Mouse (Mus musculus): ENCODE measurements around the gene Ttc4. TPM values are rescaled to one million over a fixed set of nuclear protein-coding genes. Genes with fewer than 3 reads are reported as not detected.

The Ttc4 gene
- total RNA-seq, 2 experiments from 2014 or later = 40.4 to 47.7 TPM

- intact Hi-C loops (cut with DNase I) = no loop called here
- DNase-seq (ENCODE audit: low spot score in 2 of 2) = no peak
These were observed 23.1 kb downstream of the Ttc4 start for GRCm38 (mm10) chr4:106655681-106656080.

- intact Hi-C loops (cut with DNase I) = no loop called here
- no peak for DNase-seq (ENCODE audit: low spot score in 2 of 2)
These were observed 25.7 kb downstream of the Ttc4 start for GRCm38 (mm10) chr4:106653051-106653450.

- no peak for DNase-seq (ENCODE audit: low spot score in 2 of 2)
- intact Hi-C loops (cut with DNase I) = no loop called here
These were observed 26.2 kb downstream of the Ttc4 start for GRCm38 (mm10) chr4:106652546-106652945.

- DNase-seq (ENCODE audit: low spot score in 2 of 2) = peak; percentile 96 to 98
- intact Hi-C loops (cut with DNase I) = no loop called here
These were observed 27.8 kb downstream of the Ttc4 start, which contains the start of gene Pars2 for GRCm38 (mm10) chr4:106650833-106651527. Pars2 (plus strand) TSS chr4:106651069.

DNA sequence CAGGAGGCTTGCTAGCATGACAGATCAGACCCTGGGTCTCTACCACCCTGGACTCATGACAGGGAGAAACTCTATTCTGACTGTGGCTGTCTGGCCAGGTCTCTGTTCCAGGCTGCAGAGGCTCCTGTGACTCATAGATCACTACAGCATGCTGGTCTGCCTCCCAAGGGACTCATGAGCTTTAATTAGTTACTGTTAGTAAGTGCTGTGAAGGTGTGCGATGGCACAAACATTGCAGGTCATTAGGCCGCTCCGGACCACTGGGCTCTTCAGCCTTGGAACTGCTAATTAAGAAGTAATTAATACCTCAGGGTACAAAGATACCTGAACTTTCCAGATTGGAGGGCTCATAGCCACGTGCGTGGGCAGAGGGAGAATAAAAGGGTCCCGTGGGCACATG, 31.6 kb downstream of the Ttc4 start:
- DNase-seq (ENCODE audit: low spot score in 2 of 2) = no peak
- intact Hi-C loops (cut with DNase I) = no loop called here

DNA sequence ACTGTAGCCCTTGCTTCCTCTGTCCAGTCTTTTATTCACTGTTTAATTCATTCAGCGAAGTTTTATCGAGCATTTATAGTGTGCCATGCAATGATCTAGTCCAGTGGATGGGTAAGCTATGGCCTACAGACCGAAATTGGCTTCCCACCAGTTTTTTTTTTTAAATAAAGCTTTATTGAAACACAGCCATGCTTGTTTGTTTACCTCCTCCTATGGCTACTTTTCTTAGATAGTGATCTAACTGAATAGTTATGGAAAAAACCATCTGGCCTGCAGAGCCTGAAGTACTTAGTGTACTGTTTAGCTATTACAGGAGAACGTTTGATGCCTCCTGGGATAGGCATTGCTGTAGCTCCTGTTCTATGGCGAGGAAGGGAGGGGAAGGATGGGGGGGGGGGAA, 32.9 kb downstream of the Ttc4 start:
- no peak for DNase-seq (ENCODE audit: low spot score in 2 of 2)
- intact Hi-C loops (cut with DNase I) = no loop called here

DNA sequence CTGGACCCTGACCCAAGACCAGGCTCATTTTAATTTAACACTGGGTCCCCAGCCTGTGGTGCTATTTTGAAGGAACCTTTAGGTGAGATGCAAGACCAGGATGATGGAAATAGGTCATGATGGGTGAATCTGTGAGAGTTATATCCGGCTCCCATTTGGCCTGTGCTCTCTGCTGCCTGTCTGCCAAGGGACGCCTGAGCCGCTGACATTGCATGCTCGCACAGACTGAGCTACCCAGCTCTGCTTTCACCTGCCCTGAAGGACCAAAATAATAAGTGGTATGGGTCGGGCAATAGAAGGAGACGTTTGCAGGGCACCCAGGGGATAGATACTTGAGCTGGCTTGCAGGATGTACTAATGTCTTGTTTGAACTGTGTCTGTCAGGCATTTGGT, 34.5 kb downstream of the Ttc4 start:
- no peak for DNase-seq (ENCODE audit: low spot score in 2 of 2)
- intact Hi-C loops (cut with DNase I) = no loop called here

DNA sequence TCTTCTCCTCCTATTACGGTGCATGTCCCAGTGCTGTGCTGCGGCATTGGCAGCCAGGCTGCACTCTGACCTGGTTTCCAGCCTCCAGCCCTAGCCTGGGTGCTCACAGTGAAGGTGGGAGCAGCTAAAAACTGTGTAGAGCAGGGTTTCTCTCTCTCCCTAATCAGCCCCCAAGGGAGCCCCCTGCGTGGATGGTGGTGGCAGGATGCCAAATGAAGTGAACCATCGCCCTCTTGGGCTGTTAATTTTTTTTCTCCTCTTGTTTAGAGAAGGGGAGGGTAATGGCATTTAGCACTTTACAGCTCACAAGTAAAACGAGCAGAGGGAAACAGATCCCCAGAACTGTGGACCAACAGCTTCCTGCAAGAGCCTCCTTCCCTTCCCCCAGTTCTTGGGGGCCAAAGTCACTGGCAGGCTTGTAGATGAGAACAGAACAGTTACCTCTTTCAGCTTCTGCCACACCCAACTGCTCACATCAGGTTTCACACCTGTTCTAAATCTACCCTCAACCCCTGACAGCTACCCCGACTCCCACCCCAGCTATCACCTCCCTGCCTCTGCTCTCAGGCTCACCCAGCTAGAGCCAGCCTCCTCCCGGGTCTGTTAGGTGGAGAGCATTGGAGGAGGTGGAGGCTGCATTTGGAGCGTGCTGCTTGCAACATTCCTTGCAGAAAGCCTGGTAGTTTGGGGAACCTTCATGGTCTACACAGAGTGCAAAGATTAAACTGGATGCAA, 35.1 kb downstream of the Ttc4 start:
- intact Hi-C loops (cut with DNase I) = no loop called here

DNA sequence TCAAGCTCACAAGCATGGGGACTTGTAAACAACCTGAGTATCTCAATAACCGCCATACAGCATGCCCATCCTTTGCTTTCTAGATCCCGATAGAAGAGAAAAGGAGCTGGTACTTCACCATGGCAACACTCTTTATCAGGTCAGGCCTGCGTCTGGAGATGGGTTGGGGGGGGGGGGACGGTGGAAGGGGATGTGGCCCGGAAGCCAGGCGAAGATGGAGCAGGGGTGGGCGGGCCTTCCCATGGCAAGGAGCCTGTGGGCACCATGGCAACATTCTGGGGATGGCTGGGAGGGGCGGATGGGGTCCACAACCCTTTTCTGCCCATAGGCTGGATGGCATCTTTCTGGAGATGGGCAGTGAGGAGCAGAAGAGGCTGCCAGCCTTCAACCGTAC, 44.7 kb downstream of the Ttc4 start:
- no peak for DNase-seq (ENCODE audit: low spot score in 2 of 2)
- intact Hi-C loops (cut with DNase I) = loop anchor here (5.0 kb wide), 1 partner anchor 203 kb away; no protein-coding TSS in a partner anchor

More for the DNA sequence above, 35.1 kb downstream of the Ttc4 start:
- DNase-seq (ENCODE audit: low spot score in 2 of 2) = no peak

DNA sequence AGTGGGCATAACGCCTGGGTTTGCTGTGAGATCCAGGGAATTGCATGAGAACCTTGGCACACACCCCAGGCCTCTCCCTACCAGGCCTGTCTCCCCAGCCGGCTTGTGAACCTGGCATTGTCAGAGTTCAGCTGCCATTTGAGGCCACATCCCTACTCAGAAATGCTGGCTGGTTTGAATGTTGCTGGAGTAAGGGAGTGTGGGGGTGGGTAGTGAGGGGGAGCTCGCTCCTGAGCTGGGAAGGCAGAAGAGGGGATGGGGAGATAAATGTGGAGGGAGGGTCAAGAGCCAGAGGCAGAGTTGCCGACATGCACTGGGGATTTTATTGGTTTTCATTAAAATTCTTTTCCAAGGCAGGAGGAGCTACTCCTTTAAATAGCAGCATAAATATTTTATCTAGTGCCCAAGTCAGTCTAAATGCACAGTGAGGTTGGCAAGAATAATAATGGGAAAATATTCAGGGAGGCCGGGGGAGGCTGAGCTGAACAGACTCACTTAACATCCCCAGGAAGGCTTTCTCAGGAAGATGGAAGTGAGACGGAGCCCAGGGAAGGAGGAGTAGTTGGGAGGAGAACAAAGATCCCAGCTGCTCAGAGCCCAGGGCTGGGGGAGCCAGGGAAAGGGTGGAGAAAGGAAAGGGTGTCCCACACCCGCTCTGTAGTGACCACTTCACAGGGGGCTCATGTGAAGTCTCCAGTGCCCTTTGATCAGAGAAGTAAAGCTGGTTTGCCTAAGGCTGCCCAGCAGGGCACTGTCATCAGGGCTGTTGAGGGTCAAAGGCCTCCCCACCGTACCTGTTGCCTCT, 45.3 kb downstream of the Ttc4 start:
- no peak for DNase-seq (ENCODE audit: low spot score in 2 of 2)
- intact Hi-C loops (cut with DNase I) = loop anchor here (5.0 kb wide), 1 partner anchor 204 kb away; no protein-coding TSS in a partner anchor

DNA sequence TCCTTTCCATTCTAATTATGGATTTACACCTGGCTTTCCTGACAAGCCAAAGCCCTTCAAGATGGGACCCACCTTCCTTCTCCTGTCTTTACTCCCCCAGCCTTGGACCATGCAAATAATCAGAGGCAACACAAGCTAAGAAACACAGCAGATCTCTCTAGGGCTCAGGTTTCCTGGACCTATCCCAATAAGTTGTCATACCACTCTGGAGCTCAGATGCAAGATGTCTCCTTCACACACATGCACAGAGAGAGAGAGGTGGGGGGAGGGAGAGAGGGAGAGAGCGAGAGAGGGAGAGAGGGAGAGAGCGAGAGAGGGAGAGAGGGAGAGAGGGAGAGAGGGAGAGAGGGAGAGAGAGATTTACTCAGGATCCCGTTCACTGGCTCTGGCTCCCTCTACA, 46.4 kb downstream of the Ttc4 start:
- DNase-seq (ENCODE audit: low spot score in 2 of 2) = no peak
- intact Hi-C loops (cut with DNase I) = loop anchor here (5.0 kb wide), 1 partner anchor 205 kb away; no protein-coding TSS in a partner anchor

GRCm38 (mm10) chr4:106630333-106631220, 48.2 kb downstream of the Ttc4 start:
- intact Hi-C loops (cut with DNase I) = loop anchor here (1.0 to 5.0 kb wide), 2 partner anchors 78 to 207 kb away; no protein-coding TSS in a partner anchor
- DNase-seq (ENCODE audit: low spot score in 2 of 2) = peak; percentile 86 to 91

GRCm38 (mm10) chr4:106629374-106629773, 49.4 kb downstream of the Ttc4 start:
- DNase-seq (ENCODE audit: low spot score in 2 of 2) = no peak
- intact Hi-C loops (cut with DNase I) = no loop called here

GRCm38 (mm10) chr4:106628650-106629360, 49.9 kb downstream of the Ttc4 start:
- no peak for DNase-seq (ENCODE audit: low spot score in 2 of 2)
- intact Hi-C loops (cut with DNase I) = no loop called here

DNA sequence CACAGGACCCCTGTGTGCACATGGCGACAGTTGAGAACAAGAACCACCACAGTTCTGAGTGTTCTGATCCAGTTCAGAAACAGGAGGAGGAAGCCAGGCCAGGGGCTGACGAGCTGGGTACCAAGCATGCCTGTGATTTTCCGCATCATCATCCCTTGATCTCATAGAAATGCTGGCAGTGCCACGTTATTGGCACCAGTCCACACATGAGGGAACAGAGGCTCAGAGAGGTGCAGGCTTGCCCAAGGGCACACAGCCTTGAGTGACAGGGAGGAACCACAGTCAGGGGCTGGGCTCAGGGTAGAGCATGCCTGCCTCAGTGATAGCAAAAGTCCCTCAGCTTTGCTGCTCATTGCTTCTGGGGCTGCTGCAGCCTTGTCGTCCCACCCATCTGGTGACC, 50.9 kb downstream of the Ttc4 start:
- DNase-seq (ENCODE audit: low spot score in 2 of 2) = no peak
- intact Hi-C loops (cut with DNase I) = no loop called here

GRCm38 (mm10) chr4:106624271-106624670, 54.5 kb downstream of the Ttc4 start:
- intact Hi-C loops (cut with DNase I) = no loop called here
- no peak for DNase-seq (ENCODE audit: low spot score in 2 of 2)

GRCm38 (mm10) chr4:106622712-106623111, 56.0 kb downstream of the Ttc4 start:
- intact Hi-C loops (cut with DNase I) = no loop called here
- no peak for DNase-seq (ENCODE audit: low spot score in 2 of 2)

GRCm38 (mm10) chr4:106622030-106622493, 56.7 kb downstream of the Ttc4 start, which contains the start of gene Ttc22:
Ttc22 (plus strand) TSS chr4:106622432.
- intact Hi-C loops (cut with DNase I) = no loop called here
- no peak for DNase-seq (ENCODE audit: low spot score in 2 of 2)
